Mouse (Mus musculus): ENCODE results near the gene Zfp988.
"Not testable (repeated sequence)": the region's sequence is repeated elsewhere in the genome, so short reads cannot be mapped to it uniquely, and the experiment has no call there.

Zfp988 gene

GRCm38 (mm10) chr4:147345061-147345554, 39.6 kb downstream of the Zfp988 start:
- CTCF ChIA-PET: not testable (repeated sequence)

- CTCF ChIA-PET: not testable (repeated sequence)
Measured at GRCm38 (mm10) chr4:147346361-147347035, 41.0 kb downstream of the Zfp988 start.

GRCm38 (mm10) chr4:147347300-147347699, 41.8 kb downstream of the Zfp988 start:
- CTCF ChIA-PET: not testable (repeated sequence)

- CTCF ChIA-PET: not testable (repeated sequence)
Measured at GRCm38 (mm10) chr4:147347880-147348279, 42.4 kb downstream of the Zfp988 start.

GRCm38 (mm10) chr4:147348401-147348800, 42.9 kb downstream of the Zfp988 start:
- CTCF ChIA-PET: not testable (repeated sequence)

GRCm38 (mm10) chr4:147348906-147349686, 43.6 kb downstream of the Zfp988 start:
- CTCF ChIA-PET: not testable (repeated sequence)

- CTCF ChIA-PET: not testable (repeated sequence)
Measured at GRCm38 (mm10) chr4:147349687-147350415, 44.4 kb downstream of the Zfp988 start.

GRCm38 (mm10) chr4:147350541-147350940, 45.1 kb downstream of the Zfp988 start:
- CTCF ChIA-PET: not testable (repeated sequence)

GRCm38 (mm10) chr4:147351376-147351980, 46.0 kb downstream of the Zfp988 start:
- CTCF ChIA-PET: not testable (repeated sequence)

- CTCF ChIA-PET: not testable (repeated sequence)
Measured at GRCm38 (mm10) chr4:147353626-147354025, 48.2 kb downstream of the Zfp988 start.

- CTCF ChIA-PET: not testable (repeated sequence)
Measured at GRCm38 (mm10) chr4:147356042-147356441, 50.6 kb downstream of the Zfp988 start.

- CTCF ChIA-PET: not testable (repeated sequence)
Measured at GRCm38 (mm10) chr4:147357195-147357594, 51.7 kb downstream of the Zfp988 start.

- CTCF ChIA-PET: not testable (repeated sequence)
Measured at GRCm38 (mm10) chr4:147361003-147361402, 55.5 kb downstream of the Zfp988 start, which contains the start of gene Zfp978. Zfp978 (plus strand) TSS chr4:147361303.

GRCm38 (mm10) chr4:147361872-147362271, 56.4 kb downstream of the Zfp988 start:
- CTCF ChIA-PET: not testable (repeated sequence)

GRCm38 (mm10) chr4:147369564-147369963, 64.1 kb downstream of the Zfp988 start:
- CTCF ChIA-PET: not testable (repeated sequence)

GRCm38 (mm10) chr4:147383199-147383598, 77.7 kb downstream of the Zfp988 start:
- CTCF ChIA-PET: not testable (repeated sequence)
